Mouse (Mus musculus): ENCODE data around the gene Ralgps1.

GRCm38 (mm10) chr2:33401217-33401616, 29.9 kb upstream of the Ralgps1 start:
- TF ChIP-seq POLR2A (IDR thresholded peaks at IDR 0.05; ENCODE audit: borderline replicate concordance, insufficient read depth, low read length) = no peak
- TF ChIP-seq CTCF (IDR thresholded peaks at IDR 0.05; ENCODE audit: borderline replicate concordance, insufficient read depth, low read depth, low read length) = peak; percentile 71

Measured in cerebellum, adult 2 months (tissue).